Mouse (Mus musculus) hindlimb bud, embryonic 11.5 days (tissue): Measurements from ENCODE around the gene Bnc1.
A peak's percentile ranks its signal among the peaks of the same experiment; 100 is the strongest.

ENCODE experiments used
- DNase-seq: peaks from one replicate; pipeline ENCODE4 v3.0.0-alpha.2; 2012; ENCODE audit warnings: low read depth, low spot score; ENCODE audit errors: extremely low spot score

The Bnc1 gene

GRCm38 (mm10) chr7:81974616-81975015, 17.5 kb downstream of the Bnc1 start:
- no peak for DNase-seq

- DNase-seq, result no peak
Observed at GRCm38 (mm10) chr7:81973939-81974338, 18.2 kb downstream of the Bnc1 start.

- DNase-seq, result no peak
Observed at GRCm38 (mm10) chr7:81973339-81973738, 18.8 kb downstream of the Bnc1 start.

GRCm38 (mm10) chr7:81968975-81969374, 23.1 kb downstream of the Bnc1 start:
- DNase-seq, result no peak

DNA sequence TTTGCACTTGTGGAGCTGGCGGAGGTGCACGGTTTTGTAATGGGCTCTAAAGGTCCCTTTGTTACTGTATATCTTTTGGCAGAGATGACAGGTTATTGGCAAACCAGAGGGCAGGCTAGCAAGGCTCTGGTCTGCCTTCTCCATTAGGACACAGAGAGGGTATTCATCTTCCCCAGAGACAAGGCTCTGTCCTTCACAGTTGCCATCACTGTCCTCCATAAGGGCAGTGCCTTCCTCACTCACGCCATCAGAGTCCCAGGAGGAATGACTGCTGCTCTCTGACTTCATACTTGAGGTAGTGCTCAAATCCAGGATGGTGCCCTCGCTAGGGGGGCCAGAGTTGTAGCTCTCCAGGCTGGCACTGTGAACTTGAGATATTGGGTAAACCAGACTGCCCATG, 23.6 kb downstream of the Bnc1 start:
- no peak for DNase-seq

DNA sequence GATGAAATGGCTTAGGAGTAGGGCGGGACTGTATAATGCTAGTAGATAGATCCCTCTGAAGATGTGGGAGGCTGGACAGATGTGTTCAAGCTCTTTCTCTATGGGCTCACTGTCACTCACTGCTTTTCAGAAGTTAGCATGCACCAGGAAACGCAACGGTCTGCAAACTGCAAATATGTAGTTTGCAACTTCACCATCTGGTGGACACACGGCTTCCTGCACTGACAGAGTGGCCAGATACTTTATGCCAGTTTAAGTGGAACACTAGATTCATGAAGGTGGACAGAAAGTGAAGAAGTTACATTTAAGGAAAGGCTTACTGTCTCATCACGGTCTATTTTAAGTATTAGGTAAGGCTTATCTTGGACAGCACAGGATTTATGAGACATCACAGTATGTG, 25.9 kb downstream of the Bnc1 start:
- DNase-seq, result no peak

GRCm38 (mm10) chr7:81959704-81960103, 32.4 kb downstream of the Bnc1 start:
- peak; percentile 52 for DNase-seq

DNA sequence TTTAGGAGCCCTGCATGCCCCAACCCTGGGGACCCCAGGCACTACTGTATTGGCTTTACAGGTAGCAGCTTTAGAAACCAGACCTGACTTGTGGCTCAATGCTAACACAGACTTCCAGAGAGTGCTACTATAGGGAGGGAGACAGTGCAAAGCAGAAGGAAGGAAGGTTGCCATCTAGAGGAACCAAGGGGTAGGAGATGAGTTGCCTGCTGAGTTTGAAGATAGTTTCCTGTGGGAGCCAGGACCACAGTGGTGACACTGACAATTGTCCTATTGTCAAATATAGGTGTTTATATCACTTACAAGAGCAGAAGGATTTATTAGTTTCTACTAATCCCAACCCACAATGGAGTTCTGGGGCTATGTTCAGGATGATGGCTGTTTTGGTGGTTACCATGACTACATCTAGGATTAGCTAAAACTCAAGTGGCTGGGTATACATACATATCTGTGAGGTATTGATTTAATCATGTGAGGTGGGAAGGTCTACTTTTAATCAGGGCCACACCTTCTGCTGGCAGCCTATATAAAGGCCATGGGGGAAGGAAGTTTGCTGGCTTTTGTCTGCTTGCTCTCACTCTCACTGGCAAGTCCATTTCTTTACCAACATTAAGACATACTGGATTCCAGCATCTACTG, 37.8 kb downstream of the Bnc1 start:
- DNase-seq, result no peak

GRCm38 (mm10) chr7:81950499-81950898, 41.6 kb downstream of the Bnc1 start:
- DNase-seq, result no peak

DNA sequence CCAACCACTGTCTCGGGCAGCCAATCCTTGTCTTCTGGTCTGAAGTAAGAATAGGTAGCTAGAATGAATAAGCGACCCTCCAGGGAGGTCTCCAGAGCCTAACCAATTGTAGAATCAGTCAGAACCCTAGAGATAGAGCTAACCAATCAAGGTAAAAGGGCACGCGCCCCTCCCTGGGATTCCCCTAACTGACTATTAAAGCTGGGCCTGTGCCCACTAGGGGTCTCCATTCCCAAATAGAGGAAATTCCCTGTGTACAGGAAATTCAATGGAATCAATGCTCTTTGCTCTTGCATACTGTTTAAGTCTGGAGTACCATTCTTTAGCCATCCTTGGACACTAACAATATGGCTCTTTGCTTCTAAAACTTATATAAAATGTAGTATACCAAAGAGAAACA, 46.7 kb downstream of the Bnc1 start:
- DNase-seq, result no peak

DNA sequence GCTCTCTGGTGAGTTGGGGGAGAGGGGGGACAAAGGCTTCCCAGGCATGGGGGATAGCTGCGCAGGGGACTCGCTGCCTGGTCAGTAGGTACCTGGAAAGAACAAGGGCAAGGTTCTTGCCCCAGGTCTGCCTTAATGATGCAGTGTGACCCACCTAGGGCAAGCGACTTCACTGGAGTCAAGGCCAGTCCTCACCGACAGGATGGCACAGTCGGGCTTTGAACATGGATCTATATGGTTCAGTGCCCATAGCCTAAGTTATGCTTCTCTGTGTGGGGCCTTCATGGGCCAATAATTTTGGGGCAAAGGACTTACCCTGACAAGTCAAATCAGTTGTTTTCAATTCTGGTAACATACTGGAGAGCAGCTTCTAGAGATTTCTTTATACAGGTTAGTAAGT, 57.3 kb downstream of the Bnc1 start:
- DNase-seq, result no peak

- DNase-seq, result no peak
Observed at GRCm38 (mm10) chr7:81934267-81934745, 57.8 kb downstream of the Bnc1 start, which contains the start of gene Hdgfl3. Gene Hdgfl3 (minus strand): TSS chr7:81934473.

DNA sequence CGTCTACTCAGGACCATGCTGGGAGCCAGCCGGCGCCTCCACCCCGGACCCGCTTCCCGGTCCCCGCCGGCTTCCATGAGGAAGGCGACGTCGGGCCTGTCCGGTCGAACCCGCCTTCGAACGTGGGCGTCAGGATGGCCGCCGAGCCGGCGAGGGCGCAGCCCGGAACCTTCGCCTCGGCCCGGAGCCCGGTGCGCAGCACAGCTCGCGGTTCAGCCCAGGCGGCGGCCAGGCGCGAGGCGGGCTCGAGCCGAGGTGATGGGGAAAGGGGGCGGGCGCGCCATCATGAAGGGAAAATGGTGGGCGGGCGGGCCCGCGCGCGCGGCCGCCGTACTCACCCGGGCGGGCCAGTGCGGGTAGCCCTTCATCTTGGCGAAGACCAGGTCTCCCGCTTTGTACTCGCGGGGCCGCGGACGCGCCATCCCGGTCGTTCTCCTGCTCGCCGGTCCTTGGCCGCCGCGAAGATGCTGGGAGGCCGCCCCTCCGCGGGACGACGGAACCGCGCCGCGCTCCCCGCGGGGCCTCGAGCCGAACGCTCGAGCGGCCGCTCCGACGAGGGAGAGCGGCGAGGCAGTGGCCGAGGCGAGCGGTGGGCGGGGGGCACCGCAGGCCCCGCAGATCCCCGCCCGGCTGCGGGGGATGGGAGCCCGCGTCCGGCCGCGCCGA, 58.4 kb downstream of the Bnc1 start:
- no peak for DNase-seq

DNA sequence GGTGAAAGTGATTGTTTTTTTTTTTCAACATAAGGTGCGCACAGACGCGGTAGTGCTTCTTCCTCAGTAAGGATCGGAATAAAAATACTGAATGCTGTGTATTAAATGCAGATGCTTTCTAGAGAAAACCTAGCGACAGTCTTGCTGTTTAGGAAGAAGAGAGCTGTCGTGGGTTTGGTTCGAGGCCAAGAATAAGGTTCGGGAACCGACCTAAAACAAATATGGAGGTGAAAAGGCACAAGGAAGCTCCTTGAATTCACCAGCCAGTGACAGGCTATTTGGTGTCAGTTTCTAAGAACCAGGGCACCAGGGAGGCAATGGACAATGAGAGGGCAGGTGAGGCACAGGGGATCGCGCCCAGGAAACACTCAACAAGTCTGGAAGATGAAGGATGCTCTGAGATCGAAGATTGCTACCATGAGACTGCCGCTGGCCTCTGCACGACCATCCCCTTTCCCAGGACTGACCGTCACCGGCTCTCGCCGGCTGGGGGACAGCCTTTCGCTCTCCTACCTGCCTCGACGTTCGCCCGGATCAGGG, 59.0 kb downstream of the Bnc1 start:
- no peak for DNase-seq

GRCm38 (mm10) chr7:81932521-81933045, 59.5 kb downstream of the Bnc1 start:
- DNase-seq, result no peak

GRCm38 (mm10) chr7:81928998-81929397, 63.1 kb downstream of the Bnc1 start:
- no peak for DNase-seq

GRCm38 (mm10) chr7:81921379-81921952, 70.6 kb downstream of the Bnc1 start:
- no peak for DNase-seq

GRCm38 (mm10) chr7:81920314-81920713, 71.8 kb downstream of the Bnc1 start:
- no peak for DNase-seq

GRCm38 (mm10) chr7:81918316-81918715, 73.8 kb downstream of the Bnc1 start:
- no peak for DNase-seq
